Mouse (Mus musculus) Patski (cell line): ENCODE results near the gene D430042O09Rik. TPM values are rescaled to one million over a fixed set of nuclear protein-coding genes. Genes with fewer than 3 reads are reported as not detected.

Experiments used
- ATAC-seq: fragments of 100-300 bp; one replicate; pipeline ENCODE4 v1.8.0; 2021
- CTCF ChIA-PET: fragments of 350-600 bp; sonication (Branson Sonifier 250); formaldehyde crosslinking; loops from one replicate; lab custom pipeline; 2022; ENCODE audit warnings: inconsistent platforms; lab: Charles Lee
- POLR2A ChIA-PET: fragments of 350-600 bp; sonication (Branson Sonifier 250); formaldehyde crosslinking; loops from one replicate; lab custom pipeline; 2022; ENCODE audit warnings: antibody characterized with exemption, inconsistent platforms; lab: Charles Lee
- DNase-seq: peaks from one replicate; pipeline ENCODE4 v3.0.0-alpha.2; 2011; ENCODE audit warnings: low read depth, low spot score
- H3K27me3 ChIP-seq: fragments of 371-371 bp; one replicate; pipeline ENCODE4 v1.5.1; 2021
- CTCF ChIP-seq: fragments of 100-300 bp; IDR thresholded peaks from one replicate; pipeline ENCODE4 v1.5.1; 2021
- in situ Hi-C: fragments of 300-500 bp; cut with MboI; formaldehyde crosslinking; loops from 3 replicates; pipeline ENCODE4 v1.11.1; 2018; ENCODE audit warnings: low pct_unique_long_range_greater_than_20kb, mixed read lengths
- polyA plus RNA-seq: library from polyadenylated mRNA; unstranded; gene quantifications from one replicate; pipeline ENCODE4 v1.2.3, GENCODE M21; 2021

The D430042O09Rik gene
- polyA plus RNA-seq, 1 experiment from 2014 or later, result 11.6 TPM

DNA sequence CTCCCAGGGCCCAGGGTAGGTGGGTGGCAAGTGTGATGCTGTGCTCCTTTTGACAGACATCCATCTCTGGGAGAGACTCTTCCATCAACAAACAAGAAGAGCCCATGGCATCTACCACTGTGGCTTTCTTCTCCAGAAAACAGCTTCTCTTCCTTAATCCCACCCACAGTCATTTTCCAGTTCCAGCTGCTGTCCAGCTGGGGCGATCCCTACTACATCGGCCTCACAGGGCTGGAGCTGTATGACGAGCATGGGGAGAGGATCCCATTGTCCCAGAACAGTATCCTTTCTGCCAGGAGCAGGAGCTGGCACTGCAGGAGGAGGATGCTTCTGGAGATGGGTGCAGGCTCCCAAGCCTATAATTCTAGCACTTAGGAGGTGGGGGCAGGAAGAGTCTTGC is 160.9 kb downstream of the D430042O09Rik start:
- ChIA-PET CTCF (no interaction called here), POLR2A (no interaction called here)
- DNase-seq, result no peak
- in situ Hi-C loops, result no loop called here
- no peaks in the 10 kb centered on the region for H3K27me3 ChIP-seq
- no peak for TF ChIP-seq CTCF
- no peak for ATAC-seq

DNA sequence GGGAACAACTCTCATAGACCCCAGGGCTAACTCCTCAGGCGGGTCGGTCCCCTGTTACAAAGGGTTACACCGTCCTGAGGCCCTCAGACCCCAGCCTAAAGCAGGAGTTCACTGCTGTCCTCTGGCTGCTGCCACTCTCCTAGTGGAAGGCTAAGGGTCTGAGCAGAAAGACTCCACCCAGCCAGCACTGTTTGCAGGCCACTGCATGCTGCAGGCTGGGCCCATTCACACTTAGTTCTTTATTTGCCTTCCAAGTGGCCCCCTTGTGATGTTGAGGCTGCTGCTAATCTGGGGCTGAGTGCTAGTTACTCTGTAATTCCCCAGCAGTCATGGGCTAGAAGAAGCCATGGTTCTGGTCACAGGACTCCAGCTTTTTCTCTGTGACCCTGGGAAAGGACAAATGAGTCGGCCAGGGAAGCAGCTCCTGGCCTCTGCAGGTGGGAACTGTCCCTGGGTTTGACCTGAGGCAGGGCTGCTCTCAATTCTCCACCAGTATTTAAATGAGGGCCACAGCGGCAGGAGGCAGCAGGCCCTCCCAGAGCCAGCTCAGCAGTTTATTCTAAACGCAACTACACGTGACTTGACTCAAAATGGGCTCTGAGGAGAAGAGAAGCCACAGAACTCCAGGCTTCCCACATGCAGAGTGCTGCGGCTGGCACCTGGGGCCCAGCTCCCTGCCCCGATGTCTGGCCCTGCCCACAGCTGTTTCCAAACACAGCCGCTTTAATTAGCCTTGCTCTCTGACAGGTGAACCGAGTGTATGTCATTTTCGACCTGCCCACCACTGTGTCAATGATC is 163.9 kb downstream of the D430042O09Rik start:
- DNase-seq (no peak), ATAC-seq (no peak)
- POLR2A ChIA-PET, result no interaction called here
- in situ Hi-C loops, result no loop called here
- CTCF ChIA-PET, result no interaction called here
- no peak for TF ChIP-seq CTCF
- H3K27me3 ChIP-seq, result no peaks in the 10 kb centered on the region

DNA sequence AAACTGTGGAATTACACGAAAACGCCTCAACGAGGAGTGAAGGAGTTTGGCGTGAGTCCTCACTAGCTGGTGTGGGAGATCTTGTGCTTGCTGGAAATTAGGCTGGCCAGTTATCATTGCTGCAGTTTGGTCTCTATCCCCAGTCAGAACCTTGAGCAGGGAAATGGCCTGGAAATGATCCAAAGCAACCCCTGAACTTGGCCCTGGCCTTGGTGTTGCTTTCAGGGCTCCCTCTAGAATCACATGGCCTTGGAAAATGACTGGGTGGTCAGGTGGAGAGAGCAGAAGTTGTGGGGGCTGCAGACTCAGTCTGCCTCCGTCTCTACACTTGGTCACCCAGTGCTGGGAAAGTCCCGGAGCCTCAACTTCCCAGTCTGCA is 164.5 kb downstream of the D430042O09Rik start:
- ChIA-PET POLR2A (no interaction called here), CTCF (no interaction called here)
- DNase-seq (no peak), ATAC-seq (no peak)
- no peak for TF ChIP-seq CTCF
- H3K27me3 ChIP-seq, result no peaks in the 10 kb centered on the region
- in situ Hi-C loops, result no loop called here

DNA sequence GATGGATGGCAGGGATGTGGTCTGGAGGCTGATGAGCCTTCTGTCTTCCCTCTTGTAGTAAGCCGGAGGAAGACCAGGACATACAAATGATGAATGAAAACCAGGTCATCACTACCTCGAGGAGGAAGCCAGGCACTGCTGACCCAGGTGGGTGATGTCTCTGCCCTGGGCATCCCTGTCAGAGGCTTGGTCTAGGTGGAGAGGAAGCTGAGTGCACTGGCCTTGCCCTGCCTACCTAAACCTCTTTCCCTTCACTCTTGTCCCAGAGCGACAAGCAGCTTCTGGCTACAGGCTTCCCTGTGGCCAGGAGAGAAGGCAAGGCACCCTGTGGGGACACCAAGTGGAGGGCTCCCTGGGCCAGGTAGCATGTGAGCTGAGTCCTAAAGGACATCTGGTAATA is 165.2 kb downstream of the D430042O09Rik start:
- no peaks in the 10 kb centered on the region for H3K27me3 ChIP-seq
- in situ Hi-C loops, result no loop called here
- DNase-seq (no peak), ATAC-seq (no peak)
- POLR2A ChIA-PET, result no interaction called here
- TF ChIP-seq CTCF, result no peak
- CTCF ChIA-PET, result no interaction called here

DNA sequence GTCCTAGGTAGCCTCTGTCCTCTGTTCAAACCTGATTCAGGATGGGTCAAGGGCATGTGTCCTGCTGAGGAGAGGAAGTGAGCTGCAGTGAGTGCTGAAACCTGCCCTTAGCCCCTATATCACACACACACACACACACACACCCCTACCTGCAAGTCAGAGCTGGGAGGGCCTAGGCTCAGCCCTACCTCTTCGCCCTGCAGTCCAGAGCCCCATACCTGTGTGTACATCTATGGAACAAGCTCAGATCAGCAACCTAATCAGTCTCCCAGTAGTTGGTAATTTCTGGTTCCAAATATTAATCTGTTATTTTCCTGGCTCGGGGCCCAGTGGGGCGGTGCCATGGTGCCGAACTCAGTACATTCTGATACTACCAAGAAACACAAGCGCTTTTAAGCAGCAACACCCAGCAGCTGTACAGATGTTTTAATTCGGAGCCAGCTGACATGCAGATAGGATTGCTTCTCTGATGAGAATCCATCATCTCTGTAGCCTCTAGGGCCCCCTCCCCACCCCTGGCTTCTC is 166.3 kb downstream of the D430042O09Rik start:
- DNase-seq, result no peak
- no peak for ATAC-seq
- POLR2A ChIA-PET, result no interaction called here
- H3K27me3 ChIP-seq, result no peaks in the 10 kb centered on the region
- in situ Hi-C loops, result no loop called here
- CTCF ChIA-PET, result no interaction called here
- TF ChIP-seq CTCF, result no peak

DNA sequence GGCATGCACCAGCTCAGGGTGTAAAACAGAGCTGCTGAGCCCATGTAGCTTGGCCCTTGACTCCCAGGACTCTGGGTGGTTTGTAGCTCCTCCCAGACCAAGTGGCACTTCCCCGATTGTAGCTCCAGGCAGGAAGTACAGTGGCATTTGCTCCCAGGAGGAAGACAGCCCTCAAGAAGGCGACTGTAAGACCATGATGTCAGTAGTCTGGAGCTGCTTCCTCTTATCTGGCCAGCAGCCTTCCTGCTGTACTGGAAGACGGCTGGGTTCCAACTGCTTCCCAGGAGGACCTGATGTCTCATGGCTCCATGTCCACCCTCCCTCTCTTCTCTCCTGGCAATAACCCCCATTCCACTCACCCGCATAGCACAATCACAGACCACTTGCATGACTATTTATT is 170.4 kb downstream of the D430042O09Rik start:
- CTCF ChIA-PET, result no interaction called here
- POLR2A ChIA-PET, result no interaction called here
- in situ Hi-C loops, result no loop called here
- H3K27me3 ChIP-seq, result no peaks in the 10 kb centered on the region
- no peak for TF ChIP-seq CTCF
- no peak for DNase-seq
- ATAC-seq, result no peak

DNA sequence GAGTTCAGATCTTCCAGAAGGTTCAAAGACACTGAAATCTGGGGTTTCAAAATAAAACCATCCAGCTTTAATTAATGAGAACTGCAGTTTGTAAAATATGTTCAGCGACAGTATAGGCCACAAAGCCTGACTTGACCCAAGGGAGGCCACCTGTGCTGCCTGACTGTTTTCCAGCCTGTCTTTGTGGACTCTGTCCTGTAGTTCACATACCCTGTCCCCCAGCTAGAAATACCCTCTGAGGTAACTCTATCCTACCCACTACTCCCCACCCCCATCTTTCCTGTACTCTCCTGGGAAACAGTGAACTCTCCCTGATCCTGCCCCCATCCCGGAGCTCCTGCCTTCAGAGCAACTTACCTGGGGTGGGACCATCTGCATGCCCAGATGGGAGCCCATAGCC is 175.5 kb downstream of the D430042O09Rik start:
- in situ Hi-C loops, result no loop called here
- ATAC-seq, result no peak

DNA sequence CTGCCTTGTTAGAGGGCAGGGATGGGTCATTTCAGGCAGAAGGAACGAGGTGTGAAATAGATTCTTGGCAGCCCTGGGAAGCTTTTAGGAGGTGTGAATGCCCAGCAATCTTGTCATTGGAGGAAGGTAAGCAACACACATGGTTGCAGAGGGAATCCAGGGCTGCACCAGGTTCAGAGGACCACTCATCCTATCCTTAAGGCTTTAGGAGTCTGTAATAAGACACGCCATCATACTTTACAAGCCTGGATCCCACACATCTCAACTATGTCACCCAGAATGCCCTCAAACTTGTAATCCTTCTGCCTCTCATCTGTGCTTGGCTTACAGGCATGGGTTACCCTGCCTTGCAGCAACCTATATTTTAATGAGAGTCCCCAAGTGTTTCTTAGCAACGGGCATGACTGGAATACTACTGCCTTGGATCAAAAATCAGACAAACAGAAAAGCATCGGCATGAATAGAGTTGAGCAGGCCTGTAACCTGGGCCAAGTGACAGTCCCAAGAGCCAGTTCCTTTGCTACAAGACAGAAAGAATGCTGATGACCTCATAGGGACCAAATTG is 178.5 kb downstream of the D430042O09Rik start:
- ChIA-PET CTCF (no interaction called here), POLR2A (no interaction called here)
- in situ Hi-C loops, result no loop called here
- no peak for TF ChIP-seq CTCF
- H3K27me3 ChIP-seq, result peaks cover 3% of the 10 kb centered on the region
- DNase-seq (no peak), ATAC-seq (no peak)

More for the DNA sequence above, 175.5 kb downstream of the D430042O09Rik start:
- H3K27me3 ChIP-seq, result peaks cover 3% of the 10 kb centered on the region
- ChIA-PET CTCF (no interaction called here), POLR2A (no interaction called here)
- no peak for DNase-seq
- TF ChIP-seq CTCF, result no peak

DNA sequence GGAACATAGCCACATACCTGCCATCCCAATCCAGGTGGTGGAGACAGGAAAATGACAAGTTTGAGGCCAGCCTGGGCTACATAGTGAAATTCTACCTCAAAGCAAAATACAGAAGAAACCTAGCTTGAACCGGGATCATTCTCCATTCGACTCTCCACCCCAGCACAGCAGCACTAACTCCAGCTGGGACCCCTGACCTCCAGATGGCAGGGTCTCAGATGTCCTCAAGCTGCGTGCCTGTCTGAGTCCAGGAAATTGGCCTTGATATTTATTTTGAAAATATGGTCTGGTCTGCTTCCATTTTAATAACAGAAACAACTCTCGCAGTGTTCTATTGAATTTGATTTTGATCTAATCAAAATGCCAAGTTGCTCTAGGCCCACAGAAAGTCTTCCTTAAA is 179.4 kb downstream of the D430042O09Rik start:
- ChIA-PET POLR2A (no interaction called here), CTCF (no interaction called here)
- peaks cover 3% of the 10 kb centered on the region for H3K27me3 ChIP-seq
- DNase-seq, result no peak
- in situ Hi-C loops, result no loop called here
- no peak for ATAC-seq
- TF ChIP-seq CTCF, result no peak

DNA sequence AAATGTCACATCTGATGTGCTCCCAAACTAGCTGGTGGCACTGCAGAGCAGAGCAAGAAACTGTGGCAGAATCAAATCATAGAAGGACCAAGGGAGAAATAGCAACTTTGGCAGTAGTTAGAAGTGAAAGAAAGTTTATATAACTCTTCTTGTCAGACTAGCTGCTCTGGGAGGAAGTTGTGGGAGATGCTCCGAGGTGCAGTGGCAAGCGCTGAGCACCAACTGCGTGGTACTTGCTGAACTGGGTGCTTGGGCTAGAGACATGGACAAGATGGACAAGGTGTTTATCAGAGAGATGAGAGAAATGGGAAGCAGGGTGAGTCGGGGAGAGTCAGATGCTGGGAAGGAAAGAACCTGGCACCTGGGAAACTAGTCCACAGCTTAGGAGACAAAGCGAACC is 180.1 kb downstream of the D430042O09Rik start:
- ChIA-PET CTCF (no interaction called here), POLR2A (no interaction called here)
- peaks cover 3% of the 10 kb centered on the region for H3K27me3 ChIP-seq
- no peak for DNase-seq
- in situ Hi-C loops, result no loop called here
- ATAC-seq, result no peak
- no peak for TF ChIP-seq CTCF

DNA sequence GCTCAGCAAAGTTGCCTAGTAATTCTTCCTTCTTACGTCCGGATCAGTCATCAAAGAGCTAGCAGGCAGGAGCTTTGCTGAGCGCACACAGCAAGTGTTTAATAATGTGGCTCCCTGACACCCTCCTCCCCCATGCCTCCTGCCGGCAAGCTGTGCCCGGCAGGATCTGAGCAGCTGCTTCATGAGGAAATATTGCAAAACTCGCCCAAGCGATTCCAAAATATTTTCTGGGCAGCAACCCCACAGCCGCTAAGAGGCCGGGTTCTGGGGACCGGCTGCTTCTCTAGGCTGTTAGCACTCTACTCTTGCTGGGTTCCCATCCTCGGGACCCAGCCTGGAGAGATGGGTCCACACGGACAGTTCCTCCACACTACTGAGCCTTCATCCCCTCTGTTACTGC is 180.7 kb downstream of the D430042O09Rik start:
- H3K27me3 ChIP-seq, result peaks cover 3% of the 10 kb centered on the region
- TF ChIP-seq CTCF, result no peak
- ChIA-PET POLR2A (no interaction called here), CTCF (no interaction called here)
- ATAC-seq, result no peak
- DNase-seq, result no peak
- in situ Hi-C loops, result no loop called here
